Mouse (Mus musculus): Measurements from ENCODE around the gene Actr6. TPM values are rescaled to one million over a fixed set of nuclear protein-coding genes. Genes with fewer than 3 reads are reported as not detected.
"Not testable (repeated sequence)": the region's sequence is repeated elsewhere in the genome, so short reads cannot be mapped to it uniquely, and the experiment has no call there.

Gene Actr6
- polyA plus RNA-seq, 1 experiment: 9.0 TPM

GRCm38 (mm10) chr10:89681706-89682105 lies 50.4 kb downstream of the Actr6 start:
- Histone ChIP-seq H3K27ac (ENCODE audit: control insufficient read depth, insufficient read depth, low read depth, low read length) (no peak overlapping the region), H3K4me1 (ENCODE audit: control insufficient read depth, insufficient read depth, low read length) (peaks cover 2% of the 10 kb centered on the region; the same call in 1 of the 2 replicates), H3K36me3 (ENCODE audit: control insufficient read depth, insufficient read depth, low read length) (no peaks in the 10 kb centered on the region; the same call in 1 of the 2 replicates), H3K27me3 (ENCODE audit: control insufficient read depth, insufficient read depth, low read length) (no peaks in the 10 kb centered on the region), H3K4me3 (ENCODE audit: control insufficient read depth, low read depth, low read length) (no peak overlapping the region)
- no peak for TF ChIP-seq POLR2A (IDR thresholded peaks at IDR 0.05; ENCODE audit: control insufficient read depth, low read depth, low read length)

- Histone ChIP-seq H3K27me3 (ENCODE audit: control insufficient read depth, insufficient read depth, low read length) (no peaks in the 10 kb centered on the region), H3K4me3 (ENCODE audit: control insufficient read depth, low read depth, low read length) (no peak overlapping the region)
- TF ChIP-seq CTCF (IDR thresholded peaks at IDR 0.05; ENCODE audit: control insufficient read depth, insufficient read depth, insufficient replicate concordance, low read depth, low read length) (no peak), POLR2A (IDR thresholded peaks at IDR 0.05; ENCODE audit: control insufficient read depth, low read depth, low read length) (no peak)
Measured at GRCm38 (mm10) chr10:89680517-89680916, 51.6 kb downstream of the Actr6 start.

GRCm38 (mm10) chr10:89679448-89679847 lies 52.6 kb downstream of the Actr6 start:
- Histone ChIP-seq H3K27me3 (ENCODE audit: control insufficient read depth, insufficient read depth, low read length) (no peaks in the 10 kb centered on the region), H3K4me1 (ENCODE audit: control insufficient read depth, insufficient read depth, low read length) (no peaks in the 10 kb centered on the region), H3K36me3 (ENCODE audit: control insufficient read depth, insufficient read depth, low read length) (no peaks in the 10 kb centered on the region; the same call in 1 of the 2 replicates), H3K27ac (ENCODE audit: control insufficient read depth, insufficient read depth, low read depth, low read length) (no peak overlapping the region), H3K4me3 (ENCODE audit: control insufficient read depth, low read depth, low read length) (no peak overlapping the region)
- no peak for TF ChIP-seq POLR2A (IDR thresholded peaks at IDR 0.05; ENCODE audit: control insufficient read depth, low read depth, low read length)
- TF ChIP-seq CTCF (IDR thresholded peaks at IDR 0.05; ENCODE audit: control insufficient read depth, insufficient read depth, insufficient replicate concordance, low read depth, low read length): no peak

More at GRCm38 (mm10) chr10:89680517-89680916, 51.6 kb downstream of the Actr6 start:
- Histone ChIP-seq H3K4me1 (ENCODE audit: control insufficient read depth, insufficient read depth, low read length) (peaks cover 2% of the 10 kb centered on the region; the same call in 1 of the 2 replicates), H3K36me3 (ENCODE audit: control insufficient read depth, insufficient read depth, low read length) (no peaks in the 10 kb centered on the region; the same call in 1 of the 2 replicates), H3K27ac (ENCODE audit: control insufficient read depth, insufficient read depth, low read depth, low read length) (no peak overlapping the region)

- H3K27me3 ChIP-seq (ENCODE audit: control insufficient read depth, insufficient read depth, low read length): no peaks in the 10 kb centered on the region
- H3K27ac ChIP-seq (ENCODE audit: control insufficient read depth, insufficient read depth, low read depth, low read length): no peak overlapping the region
- TF ChIP-seq CTCF (IDR thresholded peaks at IDR 0.05; ENCODE audit: control insufficient read depth, insufficient read depth, insufficient replicate concordance, low read depth, low read length) (no peak), POLR2A (IDR thresholded peaks at IDR 0.05; ENCODE audit: control insufficient read depth, low read depth, low read length) (no peak)
- no peaks in the 10 kb centered on the region for H3K4me1 ChIP-seq (ENCODE audit: control insufficient read depth, insufficient read depth, low read length)
- H3K36me3 ChIP-seq (ENCODE audit: control insufficient read depth, insufficient read depth, low read length): no peaks in the 10 kb centered on the region; the same call in 1 of the 2 replicates
- H3K4me3 ChIP-seq (ENCODE audit: control insufficient read depth, low read depth, low read length): no peak overlapping the region
Measured at GRCm38 (mm10) chr10:89678054-89678453, 54.0 kb downstream of the Actr6 start.

- H3K27me3 ChIP-seq (ENCODE audit: control insufficient read depth, insufficient read depth, low read length): no peaks in the 10 kb centered on the region
- no peaks in the 10 kb centered on the region for H3K4me1 ChIP-seq (ENCODE audit: control insufficient read depth, insufficient read depth, low read length)
- no peaks in the 10 kb centered on the region; the same call in 1 of the 2 replicates for H3K36me3 ChIP-seq (ENCODE audit: control insufficient read depth, insufficient read depth, low read length)
- TF ChIP-seq POLR2A (IDR thresholded peaks at IDR 0.05; ENCODE audit: control insufficient read depth, low read depth, low read length) (no peak), CTCF (IDR thresholded peaks at IDR 0.05; ENCODE audit: control insufficient read depth, insufficient read depth, insufficient replicate concordance, low read depth, low read length) (no peak)
- no peak overlapping the region for H3K27ac ChIP-seq (ENCODE audit: control insufficient read depth, insufficient read depth, low read depth, low read length)
- H3K4me3 ChIP-seq (ENCODE audit: control insufficient read depth, low read depth, low read length): no peak overlapping the region
Measured at GRCm38 (mm10) chr10:89676609-89677008, 55.5 kb downstream of the Actr6 start.

GRCm38 (mm10) chr10:89670371-89670770 lies 61.7 kb downstream of the Actr6 start:
- not testable (repeated sequence) for H3K36me3 ChIP-seq (ENCODE audit: control insufficient read depth, insufficient read depth, low read length)

GRCm38 (mm10) chr10:89667571-89667970 lies 64.5 kb downstream of the Actr6 start:
- H3K36me3 ChIP-seq (ENCODE audit: control insufficient read depth, insufficient read depth, low read length): no peaks in the 10 kb centered on the region; the same call in 1 of the 2 replicates
- no peaks in the 10 kb centered on the region for H3K27me3 ChIP-seq (ENCODE audit: control insufficient read depth, insufficient read depth, low read length)
- no peak overlapping the region for H3K27ac ChIP-seq (ENCODE audit: control insufficient read depth, insufficient read depth, low read depth, low read length)
- H3K4me1 ChIP-seq (ENCODE audit: control insufficient read depth, insufficient read depth, low read length): no peaks in the 10 kb centered on the region
- TF ChIP-seq CTCF (IDR thresholded peaks at IDR 0.05; ENCODE audit: control insufficient read depth, insufficient read depth, insufficient replicate concordance, low read depth, low read length) (no peak), POLR2A (IDR thresholded peaks at IDR 0.05; ENCODE audit: control insufficient read depth, low read depth, low read length) (no peak)
- no peak overlapping the region for H3K4me3 ChIP-seq (ENCODE audit: control insufficient read depth, low read depth, low read length)

More at GRCm38 (mm10) chr10:89670371-89670770, 61.7 kb downstream of the Actr6 start:
- H3K27ac ChIP-seq (ENCODE audit: control insufficient read depth, insufficient read depth, low read depth, low read length); H3K4me1 ChIP-seq (ENCODE audit: control insufficient read depth, insufficient read depth, low read length); H3K4me3 ChIP-seq (ENCODE audit: control insufficient read depth, low read depth, low read length); H3K27me3 ChIP-seq (ENCODE audit: control insufficient read depth, insufficient read depth, low read length): not testable (repeated sequence)

- H3K27ac ChIP-seq (ENCODE audit: control insufficient read depth, insufficient read depth, low read depth, low read length): no peak overlapping the region
- H3K4me1 ChIP-seq (ENCODE audit: control insufficient read depth, insufficient read depth, low read length): no peaks in the 10 kb centered on the region
- no peaks in the 10 kb centered on the region; the same call in 1 of the 2 replicates for H3K36me3 ChIP-seq (ENCODE audit: control insufficient read depth, insufficient read depth, low read length)
- TF ChIP-seq CTCF (IDR thresholded peaks at IDR 0.05; ENCODE audit: control insufficient read depth, insufficient read depth, insufficient replicate concordance, low read depth, low read length) (no peak), POLR2A (IDR thresholded peaks at IDR 0.05; ENCODE audit: control insufficient read depth, low read depth, low read length) (no peak)
- H3K27me3 ChIP-seq (ENCODE audit: control insufficient read depth, insufficient read depth, low read length): no peaks in the 10 kb centered on the region
- H3K4me3 ChIP-seq (ENCODE audit: control insufficient read depth, low read depth, low read length): no peak overlapping the region
Measured at GRCm38 (mm10) chr10:89665679-89666078, 66.4 kb downstream of the Actr6 start.
